Mouse (Mus musculus): Measurements from ENCODE around the gene Nme8. TPM values are rescaled to one million over a fixed set of nuclear protein-coding genes. Genes with fewer than 3 reads are reported as not detected.
A peak's percentile ranks its signal among the peaks of the same experiment; 100 is the strongest.

Gene Nme8
- polyA plus RNA-seq (2014; fragmentation: Nextera tagmentation; extraction: Ambion mirVana) = 0.51 and 0.82 TPM in 2 replicates

DNA sequence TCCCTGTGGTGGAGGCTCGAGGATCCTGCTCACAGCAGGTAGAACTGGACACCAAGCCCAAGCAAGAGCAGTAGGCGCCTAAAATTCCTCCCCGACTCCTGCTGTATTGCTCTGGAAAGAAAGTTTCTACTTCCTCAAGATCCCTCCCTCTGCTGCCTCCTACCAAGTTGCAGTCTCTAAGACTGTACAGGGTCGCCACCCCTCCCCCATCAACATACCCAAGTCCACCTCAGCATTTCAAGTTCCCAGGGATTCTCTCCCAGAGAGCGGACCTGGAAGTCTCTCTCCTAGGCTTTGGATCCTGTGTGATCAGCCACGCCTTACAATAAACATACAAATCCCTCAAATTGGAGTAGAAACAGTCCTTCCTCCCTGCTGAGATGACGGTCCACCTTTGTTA, at the start of gene Nme8:
Gene Nme8, minus strand, starts transcription at position 5 of the 400 bp plus-strand sequence.
- 10% methylated on average over 7 of the region's 7 CpGs for WGBS
- H3K27ac ChIP-seq (replicated peaks in 1 of 2; ENCODE audit: control insufficient read depth in 1 of 2, insufficient read depth in 1 of 2, low read depth in 2 of 2, low read length in 2 of 2) = no peak within 1 kb of the TSS
- no peaks in the 10 kb centered on the region for H3K27me3 ChIP-seq (ENCODE audit: control insufficient read depth, insufficient read depth, low read length)
- no peaks in the 10 kb centered on the region for H3K9me3 ChIP-seq (ENCODE audit: control insufficient read depth, low read length)
- peak within 1 kb of the TSS; percentile 46 for H3K4me2 ChIP-seq (ENCODE audit: low read length)
- no peak for ATAC-seq (ENCODE audit: insufficient number of reproducible peaks, insufficient read depth, low FRiP score, low read depth)
- no peak within 1 kb of the TSS for H3K4me3 ChIP-seq (ENCODE audit: control insufficient read depth in 1 of 2, insufficient read depth in 1 of 2, low read depth in 1 of 2, low read length in 2 of 2)
- H3K4me1 ChIP-seq (ENCODE audit: control insufficient read depth in 2 of 2, insufficient read depth in 2 of 2, low read length in 2 of 2) = peaks cover 0 to 6% of the 10 kb centered on the region in 2 experiments; a peak in 2 of 4 replicates
- no peak within 1 kb of the TSS for H3K9ac ChIP-seq (ENCODE audit: low read length)
- no peaks in the 10 kb centered on the region for H3K36me3 ChIP-seq (ENCODE audit: control insufficient read depth, insufficient read depth, low read length)

DNA sequence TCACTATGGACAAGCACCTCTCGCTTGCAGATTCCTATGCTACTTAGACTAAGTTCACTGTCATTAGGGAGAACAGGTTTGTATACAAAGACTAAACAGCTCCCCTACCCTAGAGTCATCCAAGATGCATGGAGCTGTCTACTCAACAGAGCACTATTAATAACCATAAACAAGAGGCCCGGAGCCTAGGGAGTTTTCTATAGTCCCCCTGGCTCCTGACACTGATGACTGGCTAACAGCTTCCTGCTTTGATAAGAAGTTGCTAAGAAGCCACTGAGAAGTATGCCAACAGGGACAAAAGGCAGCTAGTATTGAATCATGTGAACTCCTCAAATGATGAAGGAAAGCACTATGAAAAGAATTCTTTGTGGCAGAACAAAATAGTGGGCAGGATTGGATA, 48.1 kb upstream of the Nme8 start:
- H3K27ac ChIP-seq (replicated peaks in 1 of 2; ENCODE audit: control insufficient read depth in 1 of 2, insufficient read depth in 1 of 2, low read depth in 2 of 2, low read length in 2 of 2) = 0 out of 4 replicates have a peak overlapping the region, but pooled peaks of 1 of the 2 experiments have one; percentile 3
- H3K36me3 ChIP-seq (ENCODE audit: control insufficient read depth, insufficient read depth, low read length) = no peaks in the 10 kb centered on the region
- ATAC-seq (ENCODE audit: insufficient number of reproducible peaks, insufficient read depth, low FRiP score, low read depth) = no peak
- no peak overlapping the region for H3K4me2 ChIP-seq (ENCODE audit: low read length)
- no peaks in the 10 kb centered on the region for H3K9me3 ChIP-seq (ENCODE audit: control insufficient read depth, low read length)
- H3K27me3 ChIP-seq (ENCODE audit: control insufficient read depth, insufficient read depth, low read length) = no peaks in the 10 kb centered on the region
- peaks cover 0 to 10% of the 10 kb centered on the region in 2 experiments; a peak in 3 of 4 replicates for H3K4me1 ChIP-seq (ENCODE audit: control insufficient read depth in 2 of 2, insufficient read depth in 2 of 2, low read length in 2 of 2)
- H3K9ac ChIP-seq (ENCODE audit: low read length) = no peak overlapping the region
- 41% methylated on average over 2 of the region's 2 CpGs for WGBS
- H3K4me3 ChIP-seq (ENCODE audit: control insufficient read depth in 1 of 2, insufficient read depth in 1 of 2, low read depth in 1 of 2, low read length in 2 of 2) = no peak overlapping the region

DNA sequence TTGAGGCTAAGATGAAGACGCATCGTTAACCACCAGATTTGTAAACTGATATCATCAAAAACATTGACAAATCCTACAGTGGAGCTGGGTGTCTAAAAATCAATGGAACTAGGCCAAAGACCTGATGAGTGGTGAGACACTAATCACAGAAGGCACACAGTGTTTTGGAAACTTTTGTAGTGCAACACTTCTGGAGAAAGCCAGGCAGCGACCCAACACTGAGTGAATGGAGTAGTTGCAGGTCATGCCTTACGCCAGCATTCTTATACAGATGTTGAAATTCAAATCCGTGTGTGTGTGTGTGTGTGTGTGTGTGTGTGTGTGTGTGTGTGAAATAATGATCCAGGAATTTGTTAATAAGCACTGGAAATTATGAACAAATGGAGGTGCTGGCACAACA, 46.9 kb upstream of the Nme8 start:
- Histone ChIP-seq H3K27ac (replicated peaks in 1 of 2; ENCODE audit: control insufficient read depth in 1 of 2, insufficient read depth in 1 of 2, low read depth in 2 of 2, low read length in 2 of 2) (no peak overlapping the region), H3K4me2 (ENCODE audit: low read length) (no peak overlapping the region), H3K36me3 (ENCODE audit: control insufficient read depth, insufficient read depth, low read length) (no peaks in the 10 kb centered on the region), H3K9ac (ENCODE audit: low read length) (no peak overlapping the region), H3K4me3 (ENCODE audit: control insufficient read depth in 1 of 2, insufficient read depth in 1 of 2, low read depth in 1 of 2, low read length in 2 of 2) (no peak overlapping the region), H3K27me3 (ENCODE audit: control insufficient read depth, insufficient read depth, low read length) (no peaks in the 10 kb centered on the region), H3K4me1 (ENCODE audit: control insufficient read depth in 2 of 2, insufficient read depth in 2 of 2, low read length in 2 of 2) (peaks cover 0 to 10% of the 10 kb centered on the region in 2 experiments; a peak in 3 of 4 replicates), H3K9me3 (ENCODE audit: control insufficient read depth, low read length) (no peaks in the 10 kb centered on the region)
- ATAC-seq (ENCODE audit: insufficient number of reproducible peaks, insufficient read depth, low FRiP score, low read depth) = no peak
- WGBS = 81% methylated on average over 5 of the region's 5 CpGs

DNA sequence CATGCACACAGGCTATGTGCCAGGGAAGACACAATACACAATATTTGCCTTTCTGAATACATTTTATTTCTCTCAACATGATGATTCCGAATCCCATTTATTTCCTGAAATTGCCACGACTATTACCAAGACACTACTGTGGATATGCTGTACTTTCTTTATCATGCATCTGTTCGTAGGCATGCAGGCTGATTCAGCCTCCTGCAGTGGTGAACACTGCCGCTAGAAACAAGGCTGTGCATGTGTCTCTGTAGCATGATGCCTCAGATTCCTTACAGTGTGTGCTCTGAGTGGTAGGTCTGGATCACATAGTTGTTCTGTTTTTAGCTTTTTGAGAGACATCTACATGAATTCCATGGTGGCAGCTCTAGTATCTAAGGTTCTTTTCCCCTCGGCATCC, 37.0 kb upstream of the Nme8 start:
- H3K36me3 ChIP-seq (ENCODE audit: control insufficient read depth, insufficient read depth, low read length) = no peaks in the 10 kb centered on the region
- H3K4me2 ChIP-seq (ENCODE audit: low read length) = no peak overlapping the region
- H3K4me3 ChIP-seq (ENCODE audit: control insufficient read depth in 1 of 2, insufficient read depth in 1 of 2, low read depth in 1 of 2, low read length in 2 of 2) = no peak overlapping the region
- H3K9me3 ChIP-seq (ENCODE audit: control insufficient read depth, low read length) = no peaks in the 10 kb centered on the region
- no peak for ATAC-seq (ENCODE audit: insufficient number of reproducible peaks, insufficient read depth, low FRiP score, low read depth)
- no peak overlapping the region for H3K9ac ChIP-seq (ENCODE audit: low read length)
- H3K27ac ChIP-seq (replicated peaks in 1 of 2; ENCODE audit: control insufficient read depth in 1 of 2, insufficient read depth in 1 of 2, low read depth in 2 of 2, low read length in 2 of 2) = no peak overlapping the region
- WGBS = 61% methylated on average over 5 of the region's 5 CpGs
- no peaks in the 10 kb centered on the region for H3K27me3 ChIP-seq (ENCODE audit: control insufficient read depth, insufficient read depth, low read length)
- H3K4me1 ChIP-seq (ENCODE audit: control insufficient read depth in 2 of 2, insufficient read depth in 2 of 2, low read length in 2 of 2) = no peaks in the 10 kb centered on the region

DNA sequence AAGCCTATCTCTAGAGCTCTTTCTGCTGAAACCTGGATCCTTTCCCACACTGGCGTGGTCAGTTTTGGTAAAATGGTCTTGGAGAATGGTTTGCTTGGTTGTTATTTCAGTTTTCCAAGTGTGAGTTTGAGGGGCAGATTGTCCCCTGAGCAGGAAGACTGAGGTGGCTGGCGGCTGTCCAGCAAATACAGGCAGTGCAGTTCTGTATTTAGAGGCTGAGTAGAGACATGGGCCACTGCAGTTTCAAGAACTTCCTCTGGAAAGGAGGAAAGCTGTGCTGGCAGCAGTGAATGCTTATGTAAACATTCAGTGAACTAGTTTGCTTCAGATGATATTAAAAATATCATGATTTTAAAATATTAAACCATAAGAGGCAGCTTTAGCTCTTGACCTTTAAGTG, 33.2 kb upstream of the Nme8 start:
- Histone ChIP-seq H3K4me1 (ENCODE audit: control insufficient read depth in 2 of 2, insufficient read depth in 2 of 2, low read length in 2 of 2) (no peaks in the 10 kb centered on the region), H3K36me3 (ENCODE audit: control insufficient read depth, insufficient read depth, low read length) (no peaks in the 10 kb centered on the region), H3K4me2 (ENCODE audit: low read length) (no peak overlapping the region), H3K9ac (ENCODE audit: low read length) (no peak overlapping the region), H3K9me3 (ENCODE audit: control insufficient read depth, low read length) (no peaks in the 10 kb centered on the region), H3K27me3 (ENCODE audit: control insufficient read depth, insufficient read depth, low read length) (no peaks in the 10 kb centered on the region), H3K27ac (replicated peaks in 1 of 2; ENCODE audit: control insufficient read depth in 1 of 2, insufficient read depth in 1 of 2, low read depth in 2 of 2, low read length in 2 of 2) (no peak overlapping the region), H3K4me3 (ENCODE audit: control insufficient read depth in 1 of 2, insufficient read depth in 1 of 2, low read depth in 1 of 2, low read length in 2 of 2) (no peak overlapping the region)
- no peak for ATAC-seq (ENCODE audit: insufficient number of reproducible peaks, insufficient read depth, low FRiP score, low read depth)
- WGBS = 43% methylated on average over 2 of the region's 2 CpGs

DNA sequence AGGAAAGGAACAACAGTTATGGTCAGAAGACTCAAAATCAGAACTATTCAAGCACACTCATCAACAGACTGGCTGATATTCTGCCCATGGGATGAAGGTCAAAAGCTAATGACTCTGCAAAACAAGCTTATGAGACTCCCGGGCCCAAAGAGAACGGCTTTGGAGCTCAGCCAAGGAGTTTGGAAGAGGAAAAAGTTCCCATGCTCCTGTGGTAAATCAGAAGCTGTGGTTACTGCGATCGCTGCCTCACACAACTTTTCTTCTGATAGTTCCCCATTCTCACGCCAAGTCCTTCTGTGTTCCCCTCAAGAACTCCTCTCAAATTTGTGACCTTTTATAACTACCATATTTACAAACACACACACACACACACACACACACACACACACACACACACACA, 21.4 kb upstream of the Nme8 start:
- Histone ChIP-seq H3K4me1 (ENCODE audit: control insufficient read depth in 2 of 2, insufficient read depth in 2 of 2, low read length in 2 of 2) (no peaks in the 10 kb centered on the region), H3K4me2 (ENCODE audit: low read length) (no peak overlapping the region), H3K9ac (ENCODE audit: low read length) (no peak overlapping the region), H3K9me3 (ENCODE audit: control insufficient read depth, low read length) (no peaks in the 10 kb centered on the region), H3K36me3 (ENCODE audit: control insufficient read depth, insufficient read depth, low read length) (no peaks in the 10 kb centered on the region), H3K27me3 (ENCODE audit: control insufficient read depth, insufficient read depth, low read length) (no peaks in the 10 kb centered on the region), H3K27ac (replicated peaks in 1 of 2; ENCODE audit: control insufficient read depth in 1 of 2, insufficient read depth in 1 of 2, low read depth in 2 of 2, low read length in 2 of 2) (no peak overlapping the region), H3K4me3 (ENCODE audit: control insufficient read depth in 1 of 2, insufficient read depth in 1 of 2, low read depth in 1 of 2, low read length in 2 of 2) (no peak overlapping the region)
- WGBS = 61% methylated on average over 5 of the region's 5 CpGs
- no peak for ATAC-seq (ENCODE audit: insufficient number of reproducible peaks, insufficient read depth, low FRiP score, low read depth)

DNA sequence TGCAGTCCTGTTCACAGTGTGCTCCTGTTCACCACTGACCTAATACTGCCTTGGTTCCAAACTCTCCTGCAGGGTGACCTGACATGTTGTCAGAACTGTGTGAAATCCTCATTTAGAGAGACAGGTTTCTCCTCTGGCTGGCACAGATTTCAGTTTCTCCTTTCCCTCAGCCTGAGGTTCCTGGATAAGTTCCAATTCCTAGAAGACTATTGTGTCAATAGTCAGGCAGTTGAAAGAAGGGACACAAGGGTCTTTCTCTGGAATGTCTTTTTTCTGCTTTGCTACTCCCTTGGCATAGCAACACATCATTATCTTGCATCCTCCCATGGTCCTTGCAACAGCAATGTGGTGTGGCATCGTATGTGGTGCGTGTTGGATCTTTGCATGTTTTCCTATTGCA, 19.6 kb upstream of the Nme8 start:
- no peaks in the 10 kb centered on the region for H3K4me1 ChIP-seq (ENCODE audit: control insufficient read depth in 2 of 2, insufficient read depth in 2 of 2, low read length in 2 of 2)
- no peak overlapping the region for H3K27ac ChIP-seq (replicated peaks in 1 of 2; ENCODE audit: control insufficient read depth in 1 of 2, insufficient read depth in 1 of 2, low read depth in 2 of 2, low read length in 2 of 2)
- ATAC-seq (ENCODE audit: insufficient number of reproducible peaks, insufficient read depth, low FRiP score, low read depth) = no peak
- H3K9ac ChIP-seq (ENCODE audit: low read length) = no peak overlapping the region
- WGBS = 77% methylated on average over 2 of the region's 2 CpGs
- H3K4me3 ChIP-seq (ENCODE audit: control insufficient read depth in 1 of 2, insufficient read depth in 1 of 2, low read depth in 1 of 2, low read length in 2 of 2) = no peak overlapping the region
- no peaks in the 10 kb centered on the region for H3K27me3 ChIP-seq (ENCODE audit: control insufficient read depth, insufficient read depth, low read length)
- H3K36me3 ChIP-seq (ENCODE audit: control insufficient read depth, insufficient read depth, low read length) = no peaks in the 10 kb centered on the region
- H3K4me2 ChIP-seq (ENCODE audit: low read length) = no peak overlapping the region
- H3K9me3 ChIP-seq (ENCODE audit: control insufficient read depth, low read length) = no peaks in the 10 kb centered on the region

DNA sequence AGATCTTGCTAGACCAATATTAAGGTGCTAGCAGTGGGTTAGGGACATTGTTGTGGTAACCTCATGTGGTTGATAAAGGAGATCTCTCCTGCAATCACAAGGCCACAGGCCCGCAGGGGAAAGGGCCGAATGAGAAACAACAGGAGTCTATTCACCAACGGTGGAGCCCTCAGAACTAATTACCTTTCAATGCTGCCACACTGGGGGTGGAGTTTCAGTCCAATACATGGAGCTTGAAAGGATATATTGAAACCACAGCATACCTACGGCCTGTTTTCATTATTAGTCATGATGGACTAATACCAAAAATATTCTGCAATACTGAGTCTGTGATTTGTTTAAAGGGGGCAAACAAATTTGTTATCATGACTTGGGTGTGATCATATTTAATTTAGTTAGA, 6.2 kb upstream of the Nme8 start:
- H3K27ac ChIP-seq (replicated peaks in 1 of 2; ENCODE audit: control insufficient read depth in 1 of 2, insufficient read depth in 1 of 2, low read depth in 2 of 2, low read length in 2 of 2) = no peak overlapping the region
- no peak for ATAC-seq (ENCODE audit: insufficient number of reproducible peaks, insufficient read depth, low FRiP score, low read depth)
- H3K4me3 ChIP-seq (ENCODE audit: control insufficient read depth in 1 of 2, insufficient read depth in 1 of 2, low read depth in 1 of 2, low read length in 2 of 2) = no peak overlapping the region
- no peak overlapping the region for H3K4me2 ChIP-seq (ENCODE audit: low read length)
- 60% methylated on average over 4 of the region's 4 CpGs for WGBS
- no peaks in the 10 kb centered on the region for H3K9me3 ChIP-seq (ENCODE audit: control insufficient read depth, low read length)
- no peak overlapping the region for H3K9ac ChIP-seq (ENCODE audit: low read length)
- H3K27me3 ChIP-seq (ENCODE audit: control insufficient read depth, insufficient read depth, low read length) = no peaks in the 10 kb centered on the region
- H3K4me1 ChIP-seq (ENCODE audit: control insufficient read depth in 2 of 2, insufficient read depth in 2 of 2, low read length in 2 of 2) = peaks cover 0 to 2% of the 10 kb centered on the region in 2 experiments; a peak in 1 of 4 replicates
- H3K36me3 ChIP-seq (ENCODE audit: control insufficient read depth, insufficient read depth, low read length) = no peaks in the 10 kb centered on the region

Data from heart, embryonic 14.5 days (tissue).